Mouse (Mus musculus) right cerebral cortex, adult 18-20 months (tissue): ENCODE data around the gene Ptprg.
"Not testable (repeated sequence)": the region's sequence is repeated elsewhere in the genome, so short reads cannot be mapped to it uniquely, and the experiment has no call there.

ENCODE experiments used
- DNase-seq: peaks from one replicate; pipeline ENCODE4 v3.0.0; 2022; ENCODE audit warnings: mixed read lengths

Ptprg gene

DNA sequence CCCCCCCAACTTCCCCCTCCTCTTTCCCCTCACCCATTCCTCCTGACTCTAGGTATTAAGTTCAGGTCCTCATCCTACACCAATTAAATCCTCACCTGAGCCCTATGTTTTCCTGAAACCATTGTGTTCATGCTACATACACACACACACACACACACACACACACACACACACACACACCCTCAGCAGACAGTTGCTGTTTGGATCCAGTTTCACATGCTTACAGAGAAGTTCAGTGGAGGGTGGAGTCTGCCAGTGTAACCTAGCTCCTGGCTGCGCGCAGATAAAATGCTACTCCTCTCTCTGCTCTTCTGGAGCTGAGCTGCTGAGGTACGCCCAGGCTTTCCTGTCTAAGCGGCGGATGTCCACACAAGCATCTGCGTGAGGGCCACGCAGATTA, 209.7 kb downstream of the Ptprg start:
- DNase-seq, result no peak

DNA sequence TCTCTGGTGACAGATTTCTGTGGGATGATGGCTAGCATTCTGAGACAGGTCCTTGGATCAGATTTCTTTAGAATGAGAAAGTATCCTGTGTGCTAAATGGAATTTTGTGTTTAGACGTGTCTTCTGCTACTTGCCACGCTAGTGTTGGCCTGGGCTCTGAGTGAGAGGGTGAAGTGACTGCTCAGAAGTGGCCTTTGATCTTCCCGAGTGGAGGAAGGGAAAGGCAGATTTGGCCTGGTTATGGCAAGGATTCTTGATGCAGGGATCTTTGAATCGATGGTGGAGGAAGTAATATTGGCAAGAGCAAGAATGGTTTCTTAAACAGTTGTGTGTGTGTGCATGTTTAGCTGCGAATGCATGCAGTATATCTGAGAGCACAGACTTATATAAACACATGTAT, 219.4 kb downstream of the Ptprg start:
- DNase-seq, result no peak

DNA sequence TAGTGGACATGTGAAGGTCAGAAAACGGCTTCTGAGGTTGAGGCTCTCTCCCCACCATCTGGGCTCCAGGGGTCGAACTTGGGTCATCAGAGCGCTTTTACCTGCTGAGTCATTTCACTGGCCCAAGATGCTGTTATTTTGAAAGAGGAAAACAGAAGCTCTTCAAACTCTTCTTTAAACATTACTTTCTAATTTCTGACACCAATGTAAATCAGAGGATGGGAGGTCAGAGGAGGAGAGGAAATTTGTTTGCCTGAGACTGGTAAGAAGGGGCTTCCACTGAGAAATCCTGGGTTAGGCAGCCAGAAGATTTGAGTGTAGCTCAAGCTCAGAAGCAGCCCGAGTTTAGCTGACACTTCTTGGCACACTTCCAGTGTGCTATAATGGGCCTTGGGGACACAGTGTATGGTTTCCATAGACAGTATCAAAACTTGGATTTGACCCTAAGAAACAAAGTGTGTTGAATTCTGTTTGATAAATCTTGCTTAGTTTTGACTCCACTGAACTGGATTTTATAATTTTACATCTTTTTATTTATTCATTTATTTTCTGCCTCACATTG, 221.2 kb downstream of the Ptprg start:
- DNase-seq, result no peak

- DNase-seq, result peak; percentile 34
These were observed 221.9 kb downstream of the Ptprg start for GRCm38 (mm10) chr14:11775204-11775603.

DNA sequence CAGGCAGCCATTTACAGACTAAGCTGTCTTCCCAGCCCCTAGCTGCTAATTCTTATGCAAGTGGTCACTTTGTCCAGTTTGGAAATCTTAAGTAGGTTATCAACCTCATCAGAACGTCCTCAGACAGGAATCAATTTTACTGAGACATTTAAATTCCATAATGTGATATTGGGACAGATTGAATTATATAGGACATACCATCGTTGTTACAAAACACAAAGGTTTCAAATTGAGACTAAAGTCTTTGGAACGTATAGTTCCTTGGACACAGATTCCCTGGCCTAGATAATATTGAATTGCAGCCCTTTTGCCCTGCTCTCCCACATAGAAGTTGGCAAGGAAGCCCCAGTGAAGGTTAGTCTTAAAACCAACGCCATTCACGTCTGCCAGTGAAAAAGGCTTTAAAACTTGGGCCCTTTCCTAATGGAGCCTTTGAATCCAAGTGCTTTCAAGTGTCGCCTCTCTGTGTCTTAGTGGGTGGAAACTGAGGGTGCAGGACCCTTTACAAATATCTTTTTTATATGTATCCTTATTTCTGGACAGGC, 222.7 kb downstream of the Ptprg start:
- no peak for DNase-seq

DNA sequence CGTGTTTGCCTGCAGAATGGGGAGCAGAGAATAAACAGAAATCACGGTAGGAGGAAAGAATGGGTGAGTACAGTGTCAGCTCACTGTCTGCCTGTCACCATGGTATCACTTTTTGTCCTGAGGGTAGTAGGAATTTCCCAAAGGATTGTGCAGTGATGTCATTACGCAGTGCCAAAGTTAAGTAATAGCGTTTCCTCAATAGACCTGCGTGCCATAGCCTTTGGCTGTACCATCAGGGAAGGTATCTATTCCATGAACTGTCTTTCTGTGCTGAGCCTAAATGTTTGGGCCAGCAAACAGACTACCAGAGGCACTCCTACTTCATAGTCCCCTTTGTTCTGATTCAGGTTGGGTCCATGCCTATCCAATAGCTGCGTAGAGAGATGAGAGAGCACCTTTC, 223.2 kb downstream of the Ptprg start:
- DNase-seq, result no peak

DNA sequence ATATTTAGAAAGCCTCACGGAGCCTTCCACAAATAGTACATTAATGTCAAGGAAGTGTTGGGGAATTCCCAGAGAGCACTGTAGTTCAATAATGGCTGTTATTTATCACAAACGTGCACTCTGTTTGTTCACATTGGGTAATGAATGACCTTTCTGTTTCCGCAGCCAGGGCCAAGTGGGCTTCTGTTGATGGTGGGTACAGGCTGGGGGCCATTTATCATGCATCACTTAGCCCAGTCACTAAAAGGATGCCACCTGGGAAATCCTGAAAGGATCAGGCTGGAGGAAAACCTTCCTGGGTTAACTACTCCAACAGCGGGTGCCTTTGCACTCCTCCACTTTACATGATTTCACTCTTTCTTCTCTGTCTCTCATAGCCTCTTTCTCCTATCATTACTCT, 237.9 kb downstream of the Ptprg start:
- DNase-seq, result no peak

DNA sequence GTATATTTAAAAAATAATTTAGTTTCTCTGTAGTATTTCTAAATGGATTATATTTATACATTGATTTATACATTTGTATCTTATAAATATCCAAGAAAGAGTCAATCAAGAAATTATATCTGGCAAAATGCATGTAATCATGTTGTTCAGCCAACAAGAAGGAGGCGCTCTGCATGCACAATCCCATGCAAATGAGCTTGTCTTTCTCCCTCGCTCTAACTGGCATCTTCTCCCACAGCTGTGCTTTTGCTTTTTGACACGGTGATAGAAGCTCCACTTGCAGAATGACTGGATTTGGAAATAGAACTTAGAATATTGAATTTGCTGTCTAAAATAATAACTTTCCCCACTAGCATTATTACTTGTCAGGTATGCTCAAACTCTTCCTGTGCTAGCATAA, 240.5 kb downstream of the Ptprg start:
- no peak for DNase-seq

DNA sequence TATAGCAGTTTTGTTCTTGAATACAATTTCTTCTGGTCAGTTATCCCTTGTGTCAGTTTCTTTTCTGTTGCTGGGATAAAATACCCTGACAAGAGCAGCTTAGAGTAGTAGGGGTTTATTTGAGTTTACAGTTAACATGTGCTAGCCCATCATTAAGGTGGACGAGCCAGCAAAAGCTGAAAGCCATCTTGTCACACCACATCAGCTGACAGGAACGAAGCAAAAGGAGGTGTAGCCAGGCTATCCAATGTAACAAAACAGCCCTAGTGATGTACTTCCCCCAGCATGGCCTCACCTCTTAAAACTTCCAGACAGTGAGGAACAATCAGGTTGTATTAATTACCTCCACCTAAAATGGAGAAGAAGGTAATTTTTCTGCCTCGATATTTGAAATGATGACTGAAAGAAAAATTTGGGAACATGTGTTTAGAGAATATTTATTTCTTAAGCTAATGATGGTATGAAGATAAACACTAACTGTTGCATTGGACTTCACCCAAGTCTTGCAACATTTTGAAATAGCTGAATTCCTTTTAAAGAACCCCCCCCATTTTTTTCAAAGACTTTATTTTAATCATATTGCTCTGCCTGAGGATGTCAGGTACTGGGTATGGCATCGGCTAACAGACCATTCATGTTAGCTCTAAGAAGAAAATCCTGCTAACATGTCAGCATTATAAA, 249.2 kb downstream of the Ptprg start:
- no peak for DNase-seq

- DNase-seq, result no peak
These were observed 253.3 kb downstream of the Ptprg start for GRCm38 (mm10) chr14:11806674-11807073.

- DNase-seq, result no peak
These were observed 254.1 kb downstream of the Ptprg start for GRCm38 (mm10) chr14:11807465-11807864.

GRCm38 (mm10) chr14:11811142-11811761, 257.9 kb downstream of the Ptprg start:
- DNase-seq, result peak; percentile 71

DNA sequence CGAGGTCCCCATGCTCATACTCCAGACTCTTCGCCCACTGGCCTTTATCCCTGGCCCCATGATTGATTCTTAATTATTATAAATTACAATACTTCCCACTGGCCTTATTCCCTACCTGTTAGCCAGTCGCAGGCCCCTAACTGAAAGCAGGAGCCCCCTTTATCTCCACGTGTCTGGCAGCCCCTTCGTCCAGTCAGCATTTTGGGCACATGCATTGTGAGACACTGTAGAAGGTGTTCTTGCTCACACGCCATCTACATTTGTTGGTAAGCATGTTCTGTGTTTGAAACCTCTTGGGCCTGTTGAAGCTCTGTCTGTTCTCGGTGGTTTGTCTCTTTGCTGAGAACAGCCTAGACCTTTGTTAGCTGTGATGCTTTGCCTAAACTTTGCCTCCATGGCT, 259.0 kb downstream of the Ptprg start:
- no peak for DNase-seq

GRCm38 (mm10) chr14:11814811-11815210, 261.5 kb downstream of the Ptprg start:
- DNase-seq, result not testable (repeated sequence)

- no peak for DNase-seq
These were observed 263.9 kb downstream of the Ptprg start for GRCm38 (mm10) chr14:11817236-11817635.

GRCm38 (mm10) chr14:11818054-11818453, 264.7 kb downstream of the Ptprg start:
- DNase-seq, result no peak

GRCm38 (mm10) chr14:11818721-11819120, 265.4 kb downstream of the Ptprg start:
- no peak for DNase-seq

DNA sequence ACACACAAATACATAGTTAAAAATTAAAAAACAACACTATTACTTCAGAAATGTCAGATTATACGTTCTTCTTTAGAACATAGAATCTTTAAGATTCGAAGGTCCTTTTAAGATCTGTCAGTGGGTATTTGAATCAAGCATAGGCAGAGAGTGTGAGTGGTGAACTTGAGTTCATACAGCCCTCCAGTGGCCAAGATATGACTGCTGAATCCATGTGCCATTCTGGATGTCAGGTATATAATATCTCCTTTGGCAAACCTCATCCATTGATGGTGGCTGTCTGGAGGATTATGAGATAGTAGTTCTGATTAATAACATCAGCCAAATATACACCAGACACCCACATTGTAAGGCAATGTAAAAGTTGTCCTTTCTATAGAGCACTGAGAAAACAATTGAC, 266.0 kb downstream of the Ptprg start:
- DNase-seq, result no peak

- DNase-seq, result no peak
These were observed 269.7 kb downstream of the Ptprg start for GRCm38 (mm10) chr14:11822830-11823700.

GRCm38 (mm10) chr14:11823701-11824095, 270.4 kb downstream of the Ptprg start:
- DNase-seq, result no peak

- no peak for DNase-seq
These were observed 271.6 kb downstream of the Ptprg start for GRCm38 (mm10) chr14:11824915-11825314.

GRCm38 (mm10) chr14:11825551-11825950, 272.2 kb downstream of the Ptprg start:
- no peak for DNase-seq

DNA sequence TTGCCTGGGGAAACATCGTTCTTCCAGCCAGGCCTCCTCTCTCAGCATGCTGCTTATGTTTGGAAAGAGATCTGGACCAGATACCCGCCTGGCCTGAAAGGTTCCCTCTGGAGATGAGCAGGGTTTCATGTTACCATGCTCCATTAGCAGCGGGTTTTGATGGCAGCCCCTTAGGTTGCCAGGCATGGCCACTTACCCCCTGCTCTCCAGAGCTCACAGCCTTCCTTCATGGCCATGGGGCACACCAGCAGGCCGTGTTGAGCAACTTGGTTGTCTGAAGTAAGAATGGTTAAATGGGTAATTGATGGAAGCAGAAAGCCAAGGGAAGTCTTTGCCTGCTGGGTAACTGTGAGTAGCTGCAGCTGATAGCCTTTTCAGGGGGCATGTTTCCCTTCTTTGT, 274.8 kb downstream of the Ptprg start:
- no peak for DNase-seq
